Mouse (Mus musculus): ENCODE results near the gene Zswim4.

The Zswim4 gene

DNA sequence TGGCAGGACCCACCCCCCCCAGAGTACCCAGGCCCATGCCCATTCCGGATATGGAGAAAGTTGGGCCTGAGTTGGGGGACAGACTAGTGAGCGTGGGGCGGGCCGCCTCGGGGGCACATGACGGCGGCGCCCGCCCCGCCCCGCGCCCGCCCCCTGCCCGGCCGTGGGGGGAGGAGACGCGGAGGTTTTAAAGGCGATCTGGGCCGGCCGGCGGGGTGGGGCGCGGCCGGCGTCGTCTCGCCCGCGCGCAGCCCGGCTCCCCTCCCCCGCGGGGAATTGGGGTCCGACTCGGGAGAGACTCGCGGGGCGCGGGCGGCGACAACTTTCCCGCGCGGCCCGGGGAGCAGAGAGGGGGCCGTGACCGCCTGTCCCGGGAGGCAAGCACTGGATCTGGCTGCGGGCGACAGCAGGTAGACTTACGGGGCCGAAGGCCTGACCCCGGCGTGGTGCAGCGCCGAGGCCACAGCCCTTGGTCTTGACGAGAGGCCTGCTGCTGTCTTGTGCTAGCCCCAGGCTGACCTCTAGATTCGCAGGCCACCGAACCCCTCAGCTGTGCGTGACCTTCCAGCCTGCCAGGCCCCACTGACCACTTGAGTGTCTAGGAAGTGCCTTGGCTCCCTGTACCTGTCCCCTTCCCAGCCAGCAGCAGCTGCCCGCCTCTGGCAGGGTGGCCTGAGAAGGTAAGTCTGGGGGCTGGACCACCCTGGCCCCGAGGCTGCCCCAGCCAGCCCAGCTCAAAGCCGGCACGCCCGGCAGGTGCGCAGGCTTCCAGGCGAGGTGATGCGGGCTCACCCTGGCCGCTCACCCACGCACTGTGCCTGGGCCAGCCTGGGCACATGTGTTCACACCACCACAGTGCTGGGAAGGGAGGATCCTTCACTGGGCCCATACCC, 36.0 kb downstream of the Zswim4 start:
- DNase-seq (ENCODE audit: low read depth, low spot score) = no peak

GRCm38 (mm10) chr8:84200126-84200555, 36.7 kb downstream of the Zswim4 start:
- DNase-seq (ENCODE audit: low read depth, low spot score) = no peak

DNA sequence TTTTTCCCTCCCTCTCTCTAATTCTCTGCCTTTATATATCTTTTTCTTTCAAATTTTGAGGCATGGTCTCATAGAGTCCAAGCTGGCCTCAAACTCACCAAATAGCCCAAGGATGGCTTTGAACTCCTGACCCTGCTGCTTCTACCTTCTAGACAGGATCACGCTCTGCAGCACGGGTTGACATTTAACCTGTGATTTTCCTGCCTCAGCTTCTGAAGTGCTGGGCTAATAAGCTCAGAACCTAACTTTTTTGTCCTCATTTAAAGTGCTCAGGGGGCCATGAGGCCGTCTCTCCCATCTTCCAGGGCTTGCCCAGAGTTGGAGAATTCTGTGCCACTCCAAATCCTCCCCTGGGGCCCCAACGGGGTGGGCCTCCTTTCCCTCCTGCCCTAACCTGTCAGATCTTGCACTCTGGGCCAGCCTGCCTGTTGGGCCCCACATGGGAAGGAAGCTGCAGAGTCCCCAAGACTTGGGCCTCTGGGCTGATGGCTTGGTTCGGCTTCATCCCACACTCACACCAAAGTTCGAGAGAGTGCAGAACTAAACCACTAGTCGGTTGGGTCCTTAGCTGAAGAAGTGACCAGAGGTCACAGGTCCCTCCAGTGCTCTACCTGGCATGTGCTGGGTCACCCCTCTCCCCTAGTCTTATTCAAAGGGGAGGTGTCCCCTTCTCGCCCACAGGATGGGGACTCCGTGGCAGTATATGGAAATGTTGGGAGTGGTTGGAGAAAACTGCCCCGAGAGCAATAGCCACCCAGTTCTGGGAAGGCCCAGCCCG, 37.3 kb downstream of the Zswim4 start:
- DNase-seq (ENCODE audit: low read depth, low spot score) = no peak

DNA sequence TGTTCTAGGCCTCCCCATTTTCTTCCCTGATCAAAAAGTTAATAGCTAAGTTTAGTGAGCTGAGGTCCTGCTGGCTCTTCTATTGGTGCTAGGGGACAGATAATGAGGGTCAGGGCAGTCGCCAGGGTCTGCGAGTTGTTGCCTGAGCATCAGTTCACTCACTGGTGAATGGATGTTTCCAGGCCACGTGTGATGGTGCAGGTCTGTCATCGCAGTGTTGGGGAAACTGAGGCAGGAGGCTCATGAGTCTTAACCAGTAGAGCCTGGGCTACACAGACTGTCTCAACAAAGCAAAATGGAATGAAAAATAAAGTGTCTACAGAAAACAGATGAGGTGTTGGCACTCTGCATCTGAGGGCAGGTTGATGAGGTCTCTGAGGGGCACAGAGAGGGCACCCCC, 38.0 kb downstream of the Zswim4 start:
- no peak for DNase-seq (ENCODE audit: low read depth, low spot score)

DNA sequence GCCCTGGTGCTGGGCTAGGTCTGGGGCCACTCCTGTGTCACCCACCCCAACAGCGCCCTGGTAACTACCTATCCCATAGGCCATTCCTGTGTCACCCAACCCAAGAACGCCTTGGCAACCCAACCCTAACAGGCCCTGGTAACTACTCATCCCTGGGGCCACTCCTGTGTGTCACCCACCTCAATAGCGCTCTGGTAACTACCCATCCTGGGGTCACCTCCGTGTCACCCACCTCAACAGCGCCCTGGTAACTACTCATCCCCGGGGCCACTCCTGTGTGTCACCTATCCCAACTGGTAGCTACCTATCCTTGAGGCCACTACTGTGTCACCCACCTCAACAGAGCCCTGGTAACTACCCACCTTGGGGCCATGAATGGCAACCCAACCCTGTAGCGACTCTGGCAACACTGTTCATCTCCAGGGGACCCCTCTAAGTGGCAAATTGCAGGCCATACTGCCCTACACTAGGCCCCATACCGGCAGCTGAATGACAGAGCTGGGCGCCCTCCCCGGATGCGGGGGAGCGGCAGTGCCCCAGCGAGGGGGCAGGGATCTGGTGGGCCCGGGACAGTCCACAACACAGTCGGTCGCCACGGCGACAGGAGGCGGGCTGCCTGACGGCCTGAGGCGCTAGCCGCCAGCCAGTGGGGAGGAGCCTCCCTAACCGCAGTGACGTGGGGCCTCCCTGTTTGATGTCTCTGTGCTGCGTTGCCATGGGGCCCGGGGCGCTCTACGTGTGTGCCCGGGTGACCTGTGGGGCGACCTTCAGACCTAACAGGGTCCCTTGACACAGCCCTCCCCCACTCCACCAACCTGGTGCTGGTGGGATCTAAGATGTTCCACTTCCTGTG, 38.7 kb downstream of the Zswim4 start:
- no peak for DNase-seq (ENCODE audit: low read depth, low spot score)

DNA sequence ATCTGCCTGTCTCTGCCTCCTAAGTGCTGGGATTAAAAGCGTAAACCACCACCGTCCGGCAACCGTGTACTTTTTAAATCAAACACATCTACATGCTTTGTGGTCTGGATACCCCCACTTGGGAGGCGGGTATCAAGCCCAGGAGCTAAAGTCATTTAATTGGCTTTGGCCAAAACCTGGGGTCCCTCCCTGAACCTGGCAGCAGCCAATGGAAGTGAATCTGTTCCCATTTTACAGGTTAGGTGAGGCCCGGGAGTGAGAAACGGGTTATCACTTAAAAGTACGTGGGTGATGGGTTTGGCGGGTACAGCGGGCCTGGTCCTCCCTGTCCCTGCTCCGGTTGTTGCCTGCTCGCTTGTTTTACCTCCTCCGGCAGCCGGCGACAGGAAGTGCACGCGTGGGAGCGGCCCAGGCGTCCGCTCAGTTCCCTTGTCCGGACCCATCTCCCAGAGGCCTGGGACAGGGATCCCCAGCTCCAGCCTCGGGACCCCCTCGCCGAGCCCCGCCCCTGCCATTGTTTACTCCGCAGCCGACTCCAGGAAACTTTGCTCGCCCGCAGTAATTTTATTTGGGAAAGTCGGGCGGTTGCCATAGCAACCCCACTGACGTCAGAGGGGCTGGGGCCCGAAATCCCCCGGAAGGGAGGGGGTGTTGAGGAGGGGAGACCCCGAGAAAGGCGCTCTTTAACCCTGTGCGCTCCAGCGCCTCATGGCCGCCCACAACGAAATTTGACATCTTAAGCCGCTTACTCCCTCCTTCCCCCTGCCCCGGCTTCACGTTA, 39.5 kb downstream of the Zswim4 start:
- no peak for DNase-seq (ENCODE audit: low read depth, low spot score)

- no peak for DNase-seq (ENCODE audit: low read depth, low spot score)
Measured at GRCm38 (mm10) chr8:84194224-84194743, 42.6 kb downstream of the Zswim4 start.

DNA sequence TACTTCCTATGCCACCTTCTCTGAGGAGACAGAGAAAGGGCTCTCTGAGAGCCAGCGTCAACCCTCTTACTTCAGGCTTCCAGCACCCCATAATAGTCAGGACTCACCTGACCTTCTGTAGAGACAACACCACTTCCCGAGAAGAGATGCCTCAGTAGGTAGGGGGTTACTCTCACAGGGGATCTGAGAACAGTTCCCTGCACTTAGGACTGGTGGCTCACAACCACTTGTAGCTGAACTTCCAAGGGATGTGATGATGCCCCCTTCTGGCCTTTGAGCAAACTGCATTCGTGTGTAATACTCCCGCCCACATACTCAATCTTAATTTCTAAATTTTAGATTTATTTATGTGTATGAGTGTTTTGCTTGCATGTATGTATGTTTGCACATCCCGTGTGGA, 43.3 kb downstream of the Zswim4 start:
- DNase-seq (ENCODE audit: low read depth, low spot score) = no peak

DNA sequence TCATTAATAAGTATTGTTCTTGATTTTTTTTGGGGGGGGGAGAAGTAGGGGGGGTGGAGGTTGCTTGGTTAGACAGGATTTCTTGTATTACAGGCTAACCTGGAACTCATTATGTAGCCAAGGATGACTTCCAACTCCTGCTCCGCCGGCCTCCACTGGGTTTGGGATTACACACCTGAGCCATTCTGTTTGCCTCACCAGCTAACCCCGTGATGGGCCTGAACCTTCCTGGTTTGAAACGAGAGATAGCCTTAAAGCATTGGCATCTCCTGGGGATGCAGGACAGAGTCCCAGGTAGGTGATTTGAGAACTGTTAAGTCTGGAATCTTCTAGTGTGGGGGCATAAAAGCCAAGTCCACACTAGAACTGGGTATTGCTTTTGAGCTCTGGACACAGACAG, 43.7 kb downstream of the Zswim4 start:
- no peak for DNase-seq (ENCODE audit: low read depth, low spot score)

DNA sequence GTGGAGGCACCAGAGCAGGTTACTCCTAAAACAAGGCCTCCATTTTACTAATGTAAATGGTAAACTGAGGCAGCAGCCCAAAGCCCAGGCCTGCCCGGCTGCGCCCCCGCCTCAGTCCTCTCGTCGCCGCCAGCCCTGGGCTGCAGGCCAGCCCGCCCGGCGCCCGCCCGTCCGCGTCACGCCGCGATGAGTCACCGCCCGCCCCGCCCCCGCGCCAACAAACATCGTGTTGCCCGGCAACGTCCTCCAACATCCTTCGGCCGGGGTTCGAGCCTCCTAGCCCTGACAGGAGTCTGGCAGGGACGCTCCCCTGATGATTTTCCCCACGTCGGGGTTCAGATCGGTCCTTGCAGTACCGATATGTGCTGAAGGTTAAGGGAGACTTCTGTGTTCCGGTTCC, 44.3 kb downstream of the Zswim4 start:
- DNase-seq (ENCODE audit: low read depth, low spot score) = no peak

DNA sequence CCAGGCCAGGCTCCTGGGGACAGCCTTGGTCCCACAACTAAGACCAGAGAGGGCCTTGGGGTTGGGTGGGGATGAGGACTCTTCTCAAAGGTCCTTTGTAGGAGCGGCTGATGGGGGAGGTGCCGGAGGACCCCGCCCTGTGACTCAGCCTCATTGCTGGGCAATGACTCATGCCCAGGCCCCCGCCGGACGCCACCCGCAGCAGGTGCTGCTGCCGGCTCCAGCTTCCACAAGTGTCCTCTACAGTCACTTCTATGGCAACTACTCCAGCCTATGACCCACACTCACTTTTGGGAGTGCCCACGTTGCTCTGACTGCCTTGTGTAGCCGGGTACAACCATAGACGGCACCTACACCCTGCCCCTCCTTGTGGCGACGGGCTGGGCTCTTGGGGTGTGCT, 44.8 kb downstream of the Zswim4 start:
- no peak for DNase-seq (ENCODE audit: low read depth, low spot score)

DNA sequence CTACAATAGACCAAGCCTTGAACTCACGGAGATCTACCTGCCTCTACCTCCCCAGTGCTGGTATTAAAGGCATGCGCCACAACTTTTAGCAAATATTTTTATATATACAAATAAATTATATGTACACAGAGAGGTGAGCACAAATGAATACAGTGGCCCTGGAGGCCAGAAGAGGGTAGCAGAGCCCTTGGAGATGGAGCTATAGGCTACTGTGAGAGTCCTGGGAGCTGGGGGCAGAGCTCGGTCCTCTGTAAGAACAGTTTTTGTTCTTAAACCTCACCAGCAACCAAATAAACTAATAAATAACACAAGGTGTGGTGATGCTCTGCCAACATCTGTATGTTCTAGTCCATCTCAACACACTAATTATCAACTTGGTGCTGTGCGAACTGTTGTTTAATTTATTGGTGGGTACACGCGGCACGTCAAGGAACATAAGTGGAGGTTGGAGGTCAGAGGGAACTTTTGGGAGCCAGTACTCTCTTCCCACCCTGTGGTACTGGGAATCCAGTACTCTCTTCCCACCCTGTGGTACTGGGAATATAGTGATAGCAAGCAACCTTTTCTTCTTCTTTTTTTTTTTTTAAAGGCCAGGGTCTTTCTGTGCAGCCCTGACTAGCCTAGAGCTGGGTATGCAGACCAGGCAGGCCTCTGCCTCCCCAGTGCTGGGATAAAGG, 46.5 kb downstream of the Zswim4 start:
- DNase-seq (ENCODE audit: low read depth, low spot score) = no peak

GRCm38 (mm10) chr8:84189603-84190002, 47.3 kb downstream of the Zswim4 start:
- DNase-seq (ENCODE audit: low read depth, low spot score) = no peak

DNA sequence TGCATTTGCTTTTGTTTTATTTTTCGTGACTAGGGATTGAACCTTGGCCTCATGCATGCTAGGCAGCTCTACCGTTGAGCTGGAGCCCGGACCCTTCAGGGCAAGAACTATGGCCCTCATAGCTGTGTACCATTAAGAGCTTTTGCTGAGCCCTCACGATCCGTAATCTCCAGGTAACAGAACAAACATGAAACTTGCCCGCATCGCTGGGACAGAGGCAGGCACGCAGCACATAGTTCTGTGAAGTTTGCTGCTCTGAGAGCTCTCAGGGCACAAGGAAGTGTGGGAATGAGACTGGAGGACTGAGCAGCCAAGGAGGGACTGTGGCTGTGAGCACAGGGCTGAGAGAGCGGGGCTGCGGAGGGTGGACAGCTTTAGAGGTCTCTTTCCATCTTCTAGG, 48.2 kb downstream of the Zswim4 start:
- DNase-seq (ENCODE audit: low read depth, low spot score) = no peak

- no peak for DNase-seq (ENCODE audit: low read depth, low spot score)
Measured at GRCm38 (mm10) chr8:84187065-84187755, 49.6 kb downstream of the Zswim4 start.

GRCm38 (mm10) chr8:84186547-84186946, 50.3 kb downstream of the Zswim4 start:
- DNase-seq (ENCODE audit: low read depth, low spot score) = no peak

- no peak for DNase-seq (ENCODE audit: low read depth, low spot score)
Measured at GRCm38 (mm10) chr8:84185117-84185516, 51.7 kb downstream of the Zswim4 start, which contains the start of gene Nanos3. Gene Nanos3, minus strand, starts transcription at chr8:84185217.

GRCm38 (mm10) chr8:84184085-84185043, 52.5 kb downstream of the Zswim4 start:
- no peak for DNase-seq (ENCODE audit: low read depth, low spot score)
